Mouse (Mus musculus) MEL (cell line): Measurements from ENCODE around the gene Wdr59. TPM values are rescaled to one million over a fixed set of nuclear protein-coding genes. Genes with fewer than 3 reads are reported as not detected.

Source experiments
- DNase-seq: peaks from one replicate; pipeline ENCODE4 v3.0.0; 2011; ENCODE audit warnings: low read depth, low spot score
- H3K27ac ChIP-seq: 2 replicates; pipeline ENCODE4 v1.5.1; 2012; ENCODE audit warnings: low read depth, mild to moderate bottlenecking, control low read depth, low read length, moderate library complexity; ENCODE audit not compliant: control insufficient read depth
- H3K27me3 ChIP-seq, 2 experiments: fragments of 150-350 bp in 1 of 2; sonication (generic) in 1 of 2; 2 replicates each; pipeline ENCODE4 v1.6.1; 2012; ENCODE audit warnings: low read length in 2 of 2, mild to moderate bottlenecking in 2 of 2, improper control_type of control experiment in 1 of 2, moderate library complexity in 1 of 2; ENCODE audit not compliant: insufficient read depth in 2 of 2, control insufficient read depth in 1 of 2
- H3K36me3 ChIP-seq, 2 experiments: 2 replicates each; pipeline ENCODE4 v1.6.1; 2012 to 2014; ENCODE audit warnings: low read length in 2 of 2, improper control_type of control experiment in 1 of 2, inconsistent platforms in 1 of 2, mild to moderate bottlenecking in 1 of 2; ENCODE audit not compliant: insufficient read depth in 2 of 2, control insufficient read depth in 1 of 2
- H3K4me1 ChIP-seq, 2 experiments: fragments of 150-350 bp in 1 of 2; sonication (generic) in 1 of 2; 2 replicates each; pipeline ENCODE4 v1.6.1; 2012; ENCODE audit warnings: low read length in 2 of 2, improper control_type of control experiment in 1 of 2, mild to moderate bottlenecking in 1 of 2; ENCODE audit not compliant: insufficient read depth in 2 of 2, control insufficient read depth in 1 of 2
- H3K4me3 ChIP-seq, 2 experiments: fragments of 150-350 bp in 1 of 2; sonication (generic) in 1 of 2; 2 replicates each; pipeline ENCODE4 v1.5.1; 2012; ENCODE audit warnings: low read depth in 2 of 2, low read length in 2 of 2, mild to moderate bottlenecking in 2 of 2, moderate library complexity in 2 of 2, control low read depth in 1 of 2, improper control_type of control experiment in 1 of 2; ENCODE audit not compliant: control insufficient read depth in 1 of 2, insufficient read depth in 1 of 2
- H3K79me2 ChIP-seq: 2 replicates; pipeline ENCODE4 v1.6.1; 2012; ENCODE audit warnings: mild to moderate bottlenecking, low read length, moderate library complexity; ENCODE audit not compliant: control insufficient read depth, poor library complexity, insufficient read depth
- H3K9ac ChIP-seq: 2 replicates; pipeline ENCODE4 v1.6.1; 2012; ENCODE audit warnings: low read depth, mild to moderate bottlenecking, control low read depth, low read length, moderate library complexity; ENCODE audit not compliant: control insufficient read depth, poor library complexity, severe bottlenecking
- H3K9me3 ChIP-seq: fragments of 150-350 bp; sonication (generic); replicated peaks from 2 replicates; pipeline ENCODE4 v1.6.1; 2012; ENCODE audit warnings: mild to moderate bottlenecking, low read length, improper control_type of control experiment, moderate library complexity; ENCODE audit not compliant: insufficient read depth
- CHD1 ChIP-seq: IDR thresholded peaks from 2 replicates; pipeline ENCODE4 v1.6.1; 2012; ENCODE audit warnings: low read depth, mild to moderate bottlenecking, inconsistent platforms, low read length, improper control_type of control experiment
- CTCF ChIP-seq, 3 experiments: IDR thresholded peaks in 2 of 3; conservative IDR thresholded peaks in 1 of 3; 2 replicates each; pipeline ENCODE4 v1.5.1; 2011 to 2012; ENCODE audit warnings: low read length in 3 of 3, low read depth in 2 of 3, mild to moderate bottlenecking in 2 of 3, improper control_type of control experiment in 1 of 3, inconsistent platforms in 1 of 3, mixed read lengths in 1 of 3, moderate library complexity in 1 of 3; ENCODE audit not compliant: control insufficient read depth in 1 of 3, insufficient read depth in 1 of 3, poor library complexity in 1 of 3, severe bottlenecking in 1 of 3
- E2F4 ChIP-seq: IDR thresholded peaks from 2 replicates; pipeline ENCODE4 v1.6.1; 2011; ENCODE audit warnings: low read depth, low read length, improper control_type of control experiment, borderline replicate concordance
- ELF1 ChIP-seq: IDR thresholded peaks from 2 replicates; pipeline ENCODE4 v1.6.1; 2014; ENCODE audit warnings: low read depth, mild to moderate bottlenecking, inconsistent platforms, low read length, improper control_type of control experiment, moderate library complexity
- EP300 ChIP-seq, 2 experiments: IDR thresholded peaks; 2 replicates each; pipeline ENCODE4 v1.6.1; 2011; ENCODE audit warnings: improper control_type of control experiment in 2 of 2, low read length in 2 of 2, low read depth in 1 of 2, mild to moderate bottlenecking in 1 of 2
- GABPA ChIP-seq: IDR thresholded peaks from 2 replicates; pipeline ENCODE4 v1.6.1; 2012; ENCODE audit warnings: low read depth, mild to moderate bottlenecking, inconsistent platforms, low read length, improper control_type of control experiment, moderate library complexity
- GATA1 ChIP-seq: IDR thresholded peaks from 2 replicates; pipeline ENCODE4 v1.6.1; 2011; ENCODE audit warnings: low read depth, low read length, improper control_type of control experiment
- MAFK ChIP-seq: IDR thresholded peaks from 2 replicates; pipeline ENCODE4 v1.6.1; 2011; ENCODE audit warnings: low read depth, mild to moderate bottlenecking, low read length, improper control_type of control experiment, borderline replicate concordance
- MAX ChIP-seq: IDR thresholded peaks from 2 replicates; pipeline ENCODE4 v1.6.1; 2011; ENCODE audit warnings: low read length, improper control_type of control experiment
- MEF2A ChIP-seq: IDR thresholded peaks from 2 replicates; pipeline ENCODE4 v1.6.1; 2014; ENCODE audit warnings: low read depth, mild to moderate bottlenecking, inconsistent platforms, low read length, improper control_type of control experiment; ENCODE audit not compliant: poor library complexity, insufficient replicate concordance, severe bottlenecking; ENCODE audit errors: extremely low read depth
- MXI1 ChIP-seq: IDR thresholded peaks from 2 replicates; pipeline ENCODE4 v1.6.1; 2011; ENCODE audit warnings: mild to moderate bottlenecking, low read depth, low read length, improper control_type of control experiment
- MYC ChIP-seq: IDR thresholded peaks from 2 replicates; pipeline ENCODE4 v1.6.1; 2011; ENCODE audit warnings: low read depth, mild to moderate bottlenecking, low read length, improper control_type of control experiment, moderate library complexity
- NELFE ChIP-seq: IDR thresholded peaks from 2 replicates; pipeline ENCODE4 v1.6.1; 2011; ENCODE audit warnings: low read depth, low read length, improper control_type of control experiment
- NRF1 ChIP-seq: IDR thresholded peaks from 2 replicates; pipeline ENCODE4 v1.6.1; 2014; ENCODE audit warnings: low read depth, mild to moderate bottlenecking, inconsistent platforms, low read length, improper control_type of control experiment, moderate library complexity; ENCODE audit not compliant: poor library complexity, insufficient read depth, severe bottlenecking
- POLR2AphosphoS2 ChIP-seq: IDR thresholded peaks from 2 replicates; pipeline ENCODE4 v1.6.1; 2011; ENCODE audit warnings: low read length, improper control_type of control experiment
- POLR2AphosphoS5 ChIP-seq: IDR thresholded peaks from 2 replicates; pipeline ENCODE4 v1.6.1; 2012; ENCODE audit warnings: low read depth, borderline replicate concordance, mild to moderate bottlenecking, inconsistent platforms, low read length, moderate library complexity, mixed read lengths
- RAD21 ChIP-seq: IDR thresholded peaks from 2 replicates; pipeline ENCODE4 v1.6.1; 2011; ENCODE audit warnings: mild to moderate bottlenecking, low read depth, low read length, improper control_type of control experiment
- RCOR1 ChIP-seq: IDR thresholded peaks from 2 replicates; pipeline ENCODE4 v1.6.1; 2012; ENCODE audit warnings: low read depth, mild to moderate bottlenecking, inconsistent platforms, low read length, improper control_type of control experiment
- SIN3A ChIP-seq: IDR thresholded peaks from 2 replicates; pipeline ENCODE4 v1.6.1; 2012; ENCODE audit warnings: low read length, improper control_type of control experiment, inconsistent platforms
- SMC3 ChIP-seq: IDR thresholded peaks from 2 replicates; pipeline ENCODE4 v1.6.1; 2011; ENCODE audit warnings: low read depth, low read length, improper control_type of control experiment
- TAL1 ChIP-seq: IDR thresholded peaks from 2 replicates; pipeline ENCODE4 v1.6.1; 2012; ENCODE audit warnings: mild to moderate bottlenecking, inconsistent platforms, low read length, moderate library complexity, mixed read lengths
- UBTF ChIP-seq: IDR thresholded peaks from 2 replicates; pipeline ENCODE4 v1.6.1; 2012; ENCODE audit warnings: low read depth, mild to moderate bottlenecking, inconsistent platforms, low read length, improper control_type of control experiment, moderate library complexity, borderline replicate concordance; ENCODE audit not compliant: insufficient read depth
- USF1 ChIP-seq: IDR thresholded peaks from 2 replicates; pipeline ENCODE4 v1.6.1; 2014; ENCODE audit warnings: low read depth, mild to moderate bottlenecking, inconsistent platforms, low read length, improper control_type of control experiment, moderate library complexity
- USF2 ChIP-seq, 2 experiments: IDR thresholded peaks; 2 replicates each; pipeline ENCODE4 v1.6.1; 2011 to 2012; ENCODE audit warnings: improper control_type of control experiment in 2 of 2, low read length in 2 of 2, borderline replicate concordance in 1 of 2, inconsistent platforms in 1 of 2, low read depth in 1 of 2, mild to moderate bottlenecking in 1 of 2; ENCODE audit not compliant: insufficient read depth in 1 of 2
- ZC3H11A ChIP-seq: IDR thresholded peaks from 2 replicates; pipeline ENCODE4 v1.6.1; 2012; ENCODE audit warnings: low read depth, mild to moderate bottlenecking, inconsistent platforms, low read length, improper control_type of control experiment
- ZKSCAN1 ChIP-seq: IDR thresholded peaks from 2 replicates; pipeline ENCODE4 v1.6.1; 2012; ENCODE audit warnings: low read depth, mild to moderate bottlenecking, inconsistent platforms, low read length, improper control_type of control experiment, moderate library complexity
- ZMIZ1 ChIP-seq: IDR thresholded peaks from 2 replicates; pipeline ENCODE4 v1.6.1; 2012; ENCODE audit warnings: low read depth, mild to moderate bottlenecking, inconsistent platforms, low read length, improper control_type of control experiment, moderate library complexity
- polyA plus RNA-seq, 2 experiments: library from polyadenylated mRNA; stranded (reverse) in 1 of 2; unstranded in 1 of 2; fragments of >175 nt in 1 of 2; fragments of >200 nt in 1 of 2; gene quantifications; 2 replicates each; pipeline versions ENCODE4 v1.2.1 to v1.2.4; 2012; ENCODE audit warnings: low replicate concordance in 2 of 2, low read depth in 1 of 2; ENCODE audit not compliant: insufficient read length in 2 of 2, insufficient read depth in 1 of 2, missing spikeins in 1 of 2
- total RNA-seq: library from RNA; depleted of rRNA; stranded (reverse); fragments of 300-350 nt; gene quantifications from 2 replicates; pipeline ENCODE4 v1.2.3, GENCODE M21; 2012

Wdr59 gene
- total and polyA plus RNA-seq, 3 experiments, result 6.5 to 16.6 TPM; not detected in 1

GRCm38 (mm10) chr8:111445558-111445957 is 76.3 kb downstream of the Wdr59 start (continued):
- TF ChIP-seq CTCF (IDR thresholded peaks at IDR 0.05 in 2 of 3, conservative IDR thresholded peaks at IDR 0.05 in 1 of 3; ENCODE audit: control insufficient read depth in 1 of 3, insufficient read depth in 1 of 3, low read depth in 2 of 3, low read length in 3 of 3, poor library complexity in 1 of 3, severe bottlenecking in 1 of 3) (no peak), POLR2AphosphoS2 (no peak), UBTF (no peak), MEF2A (no peak), NRF1 (peak; percentile 16; the same call in 1 of the 2 replicates), E2F4 (no peak), TAL1 (peak; percentile 80), MYC (peak; percentile 68; the same call in 1 of the 2 replicates), ELF1 (no peak)

DNA sequence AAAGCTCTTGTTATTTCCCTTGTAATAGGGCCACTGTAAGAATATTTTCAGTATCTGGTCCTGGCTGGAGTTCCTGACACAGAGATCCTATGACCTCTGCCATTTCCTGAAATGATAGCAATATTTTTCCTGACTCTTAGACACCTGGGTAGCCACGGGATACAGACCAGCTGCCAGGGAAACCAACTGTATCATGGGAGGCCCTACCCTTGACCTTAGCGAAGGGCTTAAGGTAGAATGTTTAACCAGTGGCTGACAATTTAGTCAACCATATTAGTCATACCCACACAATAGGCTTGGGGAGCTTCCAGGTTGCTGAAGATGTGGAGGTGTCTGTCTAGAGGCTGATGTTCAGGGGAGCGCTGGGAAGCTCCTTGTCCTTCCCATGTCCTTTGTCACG is 77.6 kb downstream of the Wdr59 start:
- no peaks in the 10 kb centered on the region for H3K79me2 ChIP-seq
- peaks cover 3 to 13% of the 10 kb centered on the region in 2 experiments; a peak in 3 of 4 replicates for H3K4me1 ChIP-seq
- no peak overlapping the region for H3K4me3 ChIP-seq
- peaks cover 1 to 7% of the 10 kb centered on the region in 2 experiments; a peak in 3 of 4 replicates for H3K36me3 ChIP-seq
- H3K9me3 ChIP-seq, result no peaks in the 10 kb centered on the region
- DNase-seq, result no peak
- no peak overlapping the region for H3K9ac ChIP-seq
- TF ChIP-seq ZC3H11A (no peak), USF1 (no peak), ZKSCAN1 (no peak), MAFK (no peak), E2F4 (no peak), RCOR1 (no peak)
- H3K27me3 ChIP-seq, result no peaks in the 10 kb centered on the region
- no peak overlapping the region for H3K27ac ChIP-seq

DNA sequence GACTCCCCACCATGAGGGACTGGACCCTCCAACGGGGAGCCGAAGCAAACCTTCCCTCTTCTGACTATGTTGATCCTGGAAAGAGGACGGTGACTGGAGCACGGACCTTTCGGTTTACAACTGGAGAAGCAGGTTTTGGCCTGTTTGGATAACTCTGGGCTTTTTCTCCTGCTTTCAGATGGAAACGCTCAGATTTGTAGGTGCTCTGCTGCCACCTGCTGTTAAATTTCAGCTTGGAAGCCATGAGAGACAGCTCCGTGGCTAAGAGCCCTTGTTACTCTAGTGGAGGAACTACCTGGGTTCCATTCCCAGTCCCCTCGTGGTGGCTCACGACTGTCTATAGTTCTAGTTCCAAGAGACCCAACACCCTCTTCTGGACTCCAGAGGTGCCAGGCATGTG is 82.7 kb downstream of the Wdr59 start:
- DNase-seq, result peak; percentile 79
- H3K36me3 ChIP-seq, result no peaks in the 10 kb centered on the region; a peak in 1 of 4 replicates
- H3K9me3 ChIP-seq, result no peaks in the 10 kb centered on the region
- no peak overlapping the region for H3K27ac ChIP-seq
- no peak overlapping the region for H3K9ac ChIP-seq
- no peak overlapping the region for H3K4me3 ChIP-seq
- peaks cover 0 to 1% of the 10 kb centered on the region in 2 experiments; a peak in 1 of 4 replicates for H3K27me3 ChIP-seq
- peaks cover 2 to 3% of the 10 kb centered on the region in 2 experiments; a peak in 2 of 4 replicates for H3K4me1 ChIP-seq
- H3K79me2 ChIP-seq, result no peaks in the 10 kb centered on the region
- no peak for TF ChIP-seq POLR2AphosphoS2
- no peak for TF ChIP-seq TAL1
- peak; percentile 63 to 89 (median 70) for TF ChIP-seq CTCF (IDR thresholded peaks at IDR 0.05 in 2 of 3, conservative IDR thresholded peaks at IDR 0.05 in 1 of 3; ENCODE audit: control insufficient read depth in 1 of 3, insufficient read depth in 1 of 3, low read depth in 2 of 3, low read length in 3 of 3, poor library complexity in 1 of 3, severe bottlenecking in 1 of 3)
- TF ChIP-seq NELFE, result no peak
- no peak for TF ChIP-seq GATA1
- no peak for TF ChIP-seq EP300 (IDR thresholded peaks at IDR 0.05; ENCODE audit: low read depth in 1 of 2, low read length in 2 of 2)
- TF ChIP-seq ZKSCAN1, result no peak
- TF ChIP-seq MXI1, result no peak
- TF ChIP-seq RAD21, result peak; percentile 91
- TF ChIP-seq USF2 (IDR thresholded peaks at IDR 0.05; ENCODE audit: borderline replicate concordance in 1 of 2, insufficient read depth in 1 of 2, low read depth in 1 of 2, low read length in 2 of 2), result no peak
- TF ChIP-seq POLR2AphosphoS5, result no peak
- no peak for TF ChIP-seq USF1
- TF ChIP-seq E2F4, result no peak
- TF ChIP-seq SMC3, result peak; percentile 85
- no peak for TF ChIP-seq CHD1
- TF ChIP-seq ZC3H11A, result peak; percentile 79
- TF ChIP-seq ELF1, result no peak
- no peak for TF ChIP-seq MEF2A
- no peak for TF ChIP-seq MAX
- TF ChIP-seq ZMIZ1, result no peak
- no peak for TF ChIP-seq GABPA
- TF ChIP-seq SIN3A, result no peak
